ENCODE assay signal across 25 mouse cellular contexts in genomic region chr16:42121788-42122187, GRCm38 (mm10).
DNase-seq lines count a peak whose midpoint lies in the region; ATAC-seq and TF ChIP-seq lines count a peak whose summit lies in the region.
"Had no signal": no experiment of that assay in that cellular context is flagged by ENCODE, and none has a peak within 500 bp of the region (broad histone marks: within the 10 kb centered on the region; RNA-seq: fewer than 3 reads in every experiment).

No protein-coding gene starts in this region.

- ATAC-seq in cerebellum, adult (ENCODE audit: insufficient number of reproducible peaks, low FRiP score, low TSS enrichment) = peak; percentile 52
- no peak for ATAC-seq in midbrain, postnatal 0 days (ENCODE audit: low FRiP score)
- no peak for ATAC-seq in midbrain, embryonic 11.5 days (ENCODE audit: low FRiP score)
- ATAC-seq in neural tube, embryonic 15.5 days (ENCODE audit: low FRiP score) = no peak
- ATAC-seq: intestine, embryonic 15.5 days; liver, postnatal 0 days; lung, postnatal 0 days; midbrain, embryonic 16.5 days had no signal

- H3K4me3 ChIP-seq in midbrain, postnatal 0 days (ENCODE audit: low read depth, low read length) = no peak overlapping the region
- no peak overlapping the region for H3K4me3 ChIP-seq in midbrain, embryonic 11.5 days (ENCODE audit: low read depth, low read length)
- no peak overlapping the region for H3K4me3 ChIP-seq in neural tube, embryonic 15.5 days (replicated peaks)
- H3K4me3 ChIP-seq: forebrain, embryonic 12.5 days; gastrocnemius, adult 2 months; heart, embryonic 15.5 days; hindbrain, embryonic 15.5 days; intestine, embryonic 15.5 days; left cerebral cortex, adult 2 months had no signal

- H3K36me3 ChIP-seq in midbrain, postnatal 0 days (ENCODE audit: insufficient read depth, low read length) = no peaks in the 10 kb centered on the region
- no peaks in the 10 kb centered on the region for H3K36me3 ChIP-seq in midbrain, embryonic 11.5 days (ENCODE audit: control insufficient read depth, insufficient read depth, low read length)
- no peaks in the 10 kb centered on the region for H3K36me3 ChIP-seq in neural tube, embryonic 15.5 days
- H3K36me3 ChIP-seq: forebrain, embryonic 12.5 days; heart, embryonic 15.5 days; hindbrain, embryonic 15.5 days; intestine, embryonic 15.5 days had no signal

- 87% methylated on average over 6 of the region's 6 CpGs for WGBS in midbrain, postnatal 0 days
- 94% methylated on average over 6 of the region's 6 CpGs for WGBS in midbrain, embryonic 11.5 days
- 85% methylated on average over 6 of the region's 6 CpGs for WGBS in neural tube, embryonic 15.5 days

- no peak overlapping the region for H3K9ac ChIP-seq in midbrain, postnatal 0 days (replicated peaks; ENCODE audit: low read length, poor library complexity, severe bottlenecking)
- H3K9ac ChIP-seq in midbrain, embryonic 11.5 days (ENCODE audit: low read length) = no peak overlapping the region
- no peak overlapping the region for H3K9ac ChIP-seq in neural tube, embryonic 15.5 days (replicated peaks)
- H3K9ac ChIP-seq: forebrain, embryonic 12.5 days; heart, embryonic 15.5 days; hindbrain, embryonic 15.5 days; intestine, embryonic 15.5 days; liver, postnatal 0 days had no signal

- DNase-seq in cerebellum, postnatal 4 days (ENCODE audit: low spot score in 2 of 2) = no peak
- DNase-seq in midbrain, postnatal 0 days (ENCODE audit: low spot score) = peak; percentile 26
- DNase-seq in midbrain, embryonic 11.5 days (ENCODE audit: low spot score, missing footprints) = no peak
- peak; percentile 38 to 55 for DNase-seq in cerebellum, postnatal 14 days
- no peak for DNase-seq in embryo, embryonic 9.5 days (ENCODE audit: extremely low spot score)
- DNase-seq in thymus, adult 18-20 months = no peak
- DNase-seq: adrenal gland, postnatal 14 days; gastrocnemius, adult 2 months; heart, postnatal 4 days; kidney, postnatal 25 days; layer of hippocampus, adult 9-11 months; liver, postnatal 0 days; right cerebral cortex, postnatal 14 days had no signal

- H3K27me3 ChIP-seq in midbrain, postnatal 0 days (ENCODE audit: insufficient read depth, low read length) = no peaks in the 10 kb centered on the region
- H3K27me3 ChIP-seq in midbrain, embryonic 11.5 days (ENCODE audit: control insufficient read depth, insufficient read depth, low read length) = no peaks in the 10 kb centered on the region
- H3K27me3 ChIP-seq in neural tube, embryonic 15.5 days (replicated peaks) = no peaks in the 10 kb centered on the region
- H3K27me3 ChIP-seq: forebrain, embryonic 12.5 days; heart, embryonic 15.5 days; hindbrain, embryonic 15.5 days; intestine, embryonic 15.5 days had no signal

- TF ChIP-seq CTCF in midbrain, postnatal 0 days (IDR thresholded peaks at IDR 0.05) = no peak

- H3K27ac ChIP-seq in midbrain, postnatal 0 days (ENCODE audit: low read depth, low read length) = no peak overlapping the region
- no peak overlapping the region for H3K27ac ChIP-seq in midbrain, embryonic 11.5 days (ENCODE audit: low read depth, low read length)
- no peak overlapping the region for H3K27ac ChIP-seq in neural tube, embryonic 15.5 days (replicated peaks)
- H3K27ac ChIP-seq: forebrain, embryonic 12.5 days; gastrocnemius, adult 2 months; heart, embryonic 15.5 days; hindbrain, embryonic 15.5 days; intestine, embryonic 15.5 days; left cerebral cortex, adult 2 months; macrophage; stomach, postnatal 0 days had no signal

- no peaks in the 10 kb centered on the region for H3K4me1 ChIP-seq in midbrain, postnatal 0 days (ENCODE audit: insufficient read depth, low read length)
- no peaks in the 10 kb centered on the region for H3K4me1 ChIP-seq in midbrain, embryonic 11.5 days (ENCODE audit: control insufficient read depth, insufficient read depth, low read length)
- no peaks in the 10 kb centered on the region; the same call in 1 of the 2 replicates for H3K4me1 ChIP-seq in neural tube, embryonic 15.5 days
- H3K4me1 ChIP-seq: forebrain, embryonic 12.5 days; heart, embryonic 15.5 days; intestine, embryonic 15.5 days had no signal

- H3K9me3 ChIP-seq in midbrain, postnatal 0 days (ENCODE audit: low read length) = no peaks in the 10 kb centered on the region
- no peaks in the 10 kb centered on the region for H3K9me3 ChIP-seq in midbrain, embryonic 11.5 days (ENCODE audit: control insufficient read depth, low read length)
- no peaks in the 10 kb centered on the region for H3K9me3 ChIP-seq in neural tube, embryonic 15.5 days (replicated peaks)
- H3K9me3 ChIP-seq: forebrain, embryonic 12.5 days; heart, embryonic 15.5 days; hindbrain, embryonic 15.5 days; intestine, embryonic 15.5 days had no signal

- H3K4me2 ChIP-seq in midbrain, postnatal 0 days (ENCODE audit: low read depth, low read length, poor library complexity, severe bottlenecking) = no peak overlapping the region
- no peak overlapping the region for H3K4me2 ChIP-seq in midbrain, embryonic 11.5 days
- no peak overlapping the region for H3K4me2 ChIP-seq in neural tube, embryonic 15.5 days
- H3K4me2 ChIP-seq: forebrain, embryonic 12.5 days; heart, embryonic 15.5 days; hindbrain, embryonic 15.5 days; intestine, embryonic 15.5 days; liver, embryonic 11.5 days had no signal

Comparison
In these comparisons a context has a peak if more than half of its experiments do, and no peak if none do; other contexts are left out.
1. DNase-seq: peak in midbrain, postnatal 0 days (single experiment) and cerebellum, postnatal 14 days (2 of 2); none in cerebellum, postnatal 4 days (0 of 2), midbrain, embryonic 11.5 days (single experiment), embryo, embryonic 9.5 days (single experiment) and thymus, adult 18-20 months (0 of 2).